Mouse (Mus musculus) liver, embryonic 14.5 days (tissue): ENCODE measurements around the gene Gm45062.

Source experiments
- CTCF ChIP-seq: IDR thresholded peaks from 2 replicates; pipeline ENCODE4 v1.5.1; 2016; ENCODE audit warnings: antibody characterized with exemption, low read depth, control low read depth
- EP300 ChIP-seq: IDR thresholded peaks from 2 replicates; pipeline ENCODE4 v1.6.1; 2016; ENCODE audit warnings: antibody characterized with exemption, low read depth

DNA sequence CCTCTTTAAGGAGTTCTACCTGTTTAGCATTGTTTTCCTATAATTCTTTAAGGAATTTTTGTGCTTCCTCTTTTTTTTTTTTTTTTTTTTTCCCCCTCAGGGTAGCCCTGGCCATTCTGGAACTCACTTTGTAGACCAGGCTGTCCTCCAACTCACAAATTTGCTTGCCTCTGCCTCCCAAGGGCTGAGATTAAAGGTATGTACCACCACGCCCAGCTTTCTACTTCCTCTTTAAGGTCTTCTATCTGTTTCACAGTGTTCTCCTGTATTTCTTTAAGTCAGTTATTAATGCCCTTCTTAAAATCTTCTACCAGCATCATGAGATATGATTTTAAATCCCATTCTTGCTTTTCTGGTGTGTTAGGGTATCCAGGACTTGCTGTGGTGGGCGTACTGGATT is 130.1 kb downstream of the Gm45062 start:
- TF ChIP-seq EP300 (no peak), CTCF (no peak)
